Mouse (Mus musculus) right cerebral cortex, postnatal 36 days (tissue): Measurements from ENCODE around the gene Soat2.
A peak's percentile ranks its signal among the peaks of the same experiment; 100 is the strongest.
"Not testable (repeated sequence)": the region's sequence is repeated elsewhere in the genome, so short reads cannot be mapped to it uniquely, and the experiment has no call there.

Experiments used
- DNase-seq, 2 experiments: peaks; one replicate each; pipeline ENCODE4 v3.0.0; 2022; ENCODE audit warnings: low spot score in 2 of 2, mixed read lengths in 1 of 2

The Soat2 gene

DNA sequence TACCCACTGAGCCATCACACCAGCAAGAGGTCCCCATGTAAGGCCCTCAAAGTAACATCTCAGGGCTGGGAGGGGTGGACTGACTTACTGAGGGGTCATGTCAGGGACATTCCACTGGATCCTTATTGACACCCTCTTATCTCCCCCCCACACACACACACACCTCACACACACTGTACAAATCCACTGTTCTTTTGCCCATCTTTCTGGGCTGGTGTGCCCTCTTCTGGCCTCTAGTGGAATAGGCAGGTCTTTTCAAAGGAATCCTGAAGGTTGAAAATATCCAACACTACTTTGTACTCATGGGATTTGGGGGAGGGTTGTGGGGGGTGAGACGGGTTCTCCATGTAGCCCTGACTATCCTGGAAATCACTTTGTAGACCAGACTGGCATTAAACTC, 3.4 kb upstream of the Soat2 start:
- DNase-seq, result no peak

GRCm38 (mm10) chr15:102147674-102148402, 2.5 kb upstream of the Soat2 start:
- no peak for DNase-seq

DNA sequence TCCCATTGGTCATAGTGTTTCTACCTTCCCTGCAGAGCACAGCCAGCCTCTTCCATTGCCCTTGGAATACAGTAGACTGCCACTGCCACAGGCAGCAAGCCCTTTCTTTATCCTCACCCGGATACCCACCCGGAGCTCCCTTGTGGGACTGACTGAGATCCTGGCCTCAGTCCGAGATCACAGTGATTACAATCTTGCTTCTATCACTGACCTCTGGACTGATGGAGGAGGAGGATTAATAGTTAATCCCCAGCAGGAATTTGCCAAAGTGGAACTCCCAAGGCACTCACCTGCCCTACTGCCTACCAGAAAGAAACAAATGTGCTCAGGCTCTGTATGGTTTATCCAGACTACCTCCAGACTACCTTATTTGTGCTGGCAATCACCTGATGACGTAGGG, 765 bp upstream of the Soat2 start:
- no peak for DNase-seq

- no peak for DNase-seq
These were observed 2.3 kb downstream of the Soat2 start for GRCm38 (mm10) chr15:102152646-102153045.

DNA sequence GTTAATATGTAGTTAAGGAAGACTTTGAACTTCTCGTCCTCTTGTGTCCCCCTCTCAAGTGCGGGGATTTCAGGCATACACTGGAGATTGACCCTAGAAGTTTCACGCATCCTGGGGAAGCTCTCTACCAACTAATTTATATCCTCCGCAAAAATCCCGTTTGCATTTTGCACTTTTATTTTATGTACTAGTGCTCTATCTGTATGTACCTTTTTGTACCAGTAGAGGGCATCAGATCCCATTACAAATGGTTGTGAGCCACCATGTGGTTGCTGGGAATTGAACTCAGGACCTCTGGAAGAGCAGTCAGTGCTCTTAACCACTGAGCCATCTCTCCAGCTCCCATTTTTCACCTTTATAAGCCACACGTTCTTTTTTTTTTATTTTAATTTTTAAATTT, 4.7 kb downstream of the Soat2 start:
- DNase-seq, result not testable (repeated sequence)

- DNase-seq, result no peak
These were observed 6.5 kb downstream of the Soat2 start for GRCm38 (mm10) chr15:102156836-102157235.

DNA sequence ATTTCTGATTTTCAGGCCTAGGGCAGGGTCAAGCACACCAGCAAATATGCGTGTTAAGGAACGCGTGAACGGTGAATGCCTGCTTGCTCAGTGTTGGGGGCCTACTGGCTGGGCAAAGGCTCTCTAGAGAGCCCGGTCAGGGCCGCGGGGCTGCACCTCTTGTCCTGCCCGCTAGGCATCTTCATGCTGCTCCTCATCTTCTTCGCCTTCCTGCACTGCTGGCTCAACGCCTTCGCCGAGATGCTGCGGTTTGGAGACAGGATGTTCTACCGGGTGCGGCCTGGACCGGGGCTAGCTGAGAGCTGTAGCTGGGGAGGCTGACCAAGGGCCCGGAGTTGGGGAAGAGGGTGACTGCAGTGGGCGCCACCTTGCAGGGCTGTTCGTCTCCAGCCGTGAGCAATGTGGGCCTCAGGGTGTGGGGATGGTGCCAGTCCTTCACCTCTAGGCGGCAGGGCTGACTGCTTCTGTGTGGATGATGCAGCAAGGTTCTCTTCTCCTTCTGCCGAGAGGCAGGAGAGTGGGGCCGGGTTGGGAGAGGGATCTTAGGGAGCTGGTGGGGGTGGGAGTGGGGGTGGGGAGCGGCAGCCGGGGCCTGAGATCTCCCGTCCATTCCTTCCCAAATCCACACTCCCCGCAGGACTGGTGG, 10.2 kb downstream of the Soat2 start:
- no peak for DNase-seq

DNA sequence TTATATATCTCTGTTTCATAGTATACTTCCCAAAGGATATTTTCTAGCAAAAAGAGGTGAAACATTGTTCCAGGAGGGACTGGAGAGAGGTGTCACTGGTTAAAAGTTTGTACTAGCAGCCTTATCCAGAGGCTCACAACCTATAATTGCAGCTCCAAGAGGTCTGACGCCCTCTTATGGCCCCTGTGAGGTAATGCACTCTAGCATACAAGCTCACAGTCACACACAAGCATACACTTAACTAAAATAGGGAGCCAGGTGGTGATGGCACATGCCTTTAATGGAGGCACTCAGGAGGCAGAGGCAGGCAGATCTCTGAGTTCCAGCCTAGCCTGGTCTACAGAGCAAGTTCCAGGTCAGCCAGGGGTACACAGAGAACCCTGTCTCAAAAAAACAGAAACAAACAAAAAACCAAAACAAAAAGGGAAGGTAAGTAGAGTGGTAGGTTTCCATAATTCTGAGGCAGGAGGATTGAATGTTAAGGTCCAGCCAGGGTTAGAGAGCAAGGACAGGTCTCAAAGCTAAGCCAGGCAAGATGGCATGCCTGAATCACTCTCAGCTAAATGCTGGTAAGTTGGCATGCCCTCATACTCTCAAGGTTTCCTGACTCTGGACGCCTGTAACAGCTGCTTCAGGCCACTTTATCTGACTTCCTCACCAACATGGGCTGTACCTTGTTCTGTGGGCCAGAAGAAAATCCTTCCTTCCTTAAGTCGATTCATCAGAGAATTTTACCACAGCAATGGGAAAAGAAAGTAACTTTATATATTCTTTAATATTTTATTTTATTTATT, 13.8 kb downstream of the Soat2 start:
- no peak for DNase-seq

DNA sequence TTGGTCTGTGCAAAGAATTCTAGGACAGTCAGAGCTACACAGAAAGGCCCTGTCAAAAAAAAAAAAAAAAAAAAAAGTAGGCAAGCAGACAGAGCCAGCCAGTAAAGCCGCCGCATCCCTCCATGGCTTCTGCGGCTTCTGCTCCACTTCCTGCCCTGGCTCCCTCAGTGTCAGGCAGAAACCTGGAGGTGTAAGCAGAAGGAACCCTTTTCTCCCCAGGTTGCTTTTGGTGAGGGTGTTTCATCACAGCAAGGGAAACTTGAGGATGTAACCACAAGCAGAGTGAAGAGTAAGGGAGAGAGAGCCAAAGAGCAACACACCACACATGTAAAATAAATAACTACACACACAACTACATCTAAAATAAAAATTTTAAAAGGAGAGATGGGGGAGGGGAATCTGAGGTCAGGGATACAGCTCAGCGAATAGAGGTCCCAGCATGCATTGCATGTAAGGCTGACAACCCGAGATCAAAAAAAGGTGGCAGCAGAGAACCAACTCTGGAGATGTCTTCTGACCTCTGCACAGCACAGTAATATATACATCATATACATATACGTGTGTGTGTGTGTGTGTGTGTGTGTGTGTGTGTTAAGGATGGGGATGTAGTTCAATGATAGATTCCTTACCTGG, 15.3 kb downstream of the Soat2 start:
- no peak for DNase-seq

GRCm38 (mm10) chr15:102167620-102168021, 17.3 kb downstream of the Soat2 start:
- DNase-seq, result no peak

GRCm38 (mm10) chr15:102169064-102169463, 18.7 kb downstream of the Soat2 start:
- DNase-seq, result no peak

- DNase-seq, result no peak
These were observed 23.3 kb downstream of the Soat2 start for GRCm38 (mm10) chr15:102173581-102173980.

DNA sequence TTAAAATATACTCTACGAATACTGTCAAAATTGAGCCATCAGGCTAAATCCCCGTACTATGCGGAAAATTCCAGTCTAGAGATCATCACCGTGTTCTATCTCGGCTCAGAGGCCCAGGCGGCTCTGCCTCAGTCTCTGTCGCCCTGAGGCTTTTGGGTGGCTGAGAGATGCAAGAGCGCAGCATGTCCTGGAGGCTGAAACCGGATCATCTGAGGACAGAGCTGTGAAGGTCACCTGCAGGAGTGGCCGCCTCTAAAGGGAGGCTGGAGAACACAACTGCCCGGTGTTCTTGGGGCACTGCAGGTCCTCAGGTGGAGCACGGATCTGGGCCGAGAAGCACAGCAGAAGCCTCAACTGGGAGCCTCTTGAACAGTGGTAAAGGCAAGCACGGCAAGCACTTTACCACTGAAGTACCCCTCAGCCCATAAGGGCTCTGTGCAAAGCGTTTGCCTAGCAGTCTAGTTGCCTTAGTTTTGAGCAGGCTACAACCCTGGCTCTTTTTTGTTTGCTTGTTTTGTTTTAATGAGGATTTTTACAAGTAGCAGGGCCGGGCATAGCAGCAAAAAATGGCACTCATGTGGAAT, 25.5 kb downstream of the Soat2 start:
- DNase-seq, result no peak

- DNase-seq, result no peak
These were observed 26.4 kb downstream of the Soat2 start for GRCm38 (mm10) chr15:102176571-102177316.

- no peak for DNase-seq
These were observed 27.1 kb downstream of the Soat2 start for GRCm38 (mm10) chr15:102177417-102177816.

- peak; percentile 44 to 56 for DNase-seq
These were observed 28.0 kb downstream of the Soat2 start for GRCm38 (mm10) chr15:102178279-102178678.

- DNase-seq, result no peak
These were observed 28.8 kb downstream of the Soat2 start for GRCm38 (mm10) chr15:102179106-102179505.

DNA sequence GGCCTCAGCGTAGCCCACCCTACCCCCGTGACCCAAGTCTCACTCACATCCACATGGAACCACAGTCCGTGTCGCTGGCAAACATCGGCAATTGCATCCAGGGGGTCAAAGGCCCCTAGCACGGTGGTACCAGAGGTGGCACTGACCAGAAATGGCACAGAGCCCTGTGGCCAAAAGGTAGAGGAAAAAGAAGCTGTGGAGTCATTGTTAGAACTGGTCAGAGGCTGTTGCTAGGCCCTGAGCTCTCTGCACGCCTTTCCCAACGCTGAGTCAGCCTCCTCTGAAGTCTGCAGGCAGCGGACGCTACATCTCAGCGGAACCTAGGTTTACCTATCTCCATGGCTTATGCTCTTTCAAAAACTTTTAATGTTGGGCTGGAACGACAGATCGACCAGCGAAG, 29.6 kb downstream of the Soat2 start:
- DNase-seq, result no peak

DNA sequence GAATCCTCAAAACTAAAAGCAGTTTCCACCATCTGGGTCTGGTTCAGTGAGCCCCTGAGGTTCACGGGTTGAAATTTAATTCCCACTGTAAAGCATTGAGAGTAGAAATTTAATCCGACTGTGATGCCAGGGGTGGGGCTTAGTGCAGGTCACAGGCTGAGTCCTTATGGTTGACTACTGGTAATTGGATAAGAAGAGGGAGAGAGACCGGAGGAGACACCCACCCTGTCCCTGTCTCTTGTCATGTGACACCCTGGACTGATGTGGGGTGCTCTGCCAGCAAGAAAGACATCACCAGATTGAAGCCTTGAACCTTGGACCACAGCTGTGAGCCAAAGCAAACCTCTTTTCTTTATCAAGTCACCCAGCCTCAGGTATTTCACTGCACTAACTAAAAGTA, 32.8 kb downstream of the Soat2 start:
- no peak for DNase-seq

GRCm38 (mm10) chr15:102186239-102186638, 35.9 kb downstream of the Soat2 start:
- no peak for DNase-seq

GRCm38 (mm10) chr15:102188096-102188495, 37.8 kb downstream of the Soat2 start:
- DNase-seq, result no peak
